Mouse (Mus musculus): ENCODE measurements around the gene Gtf3c1. TPM values are rescaled to one million over a fixed set of nuclear protein-coding genes. Genes with fewer than 3 reads are reported as not detected.

Gtf3c1 gene
- total and polyA plus RNA-seq, 2 experiments from 2014 or later = 19.0 to 77.2 TPM

DNA sequence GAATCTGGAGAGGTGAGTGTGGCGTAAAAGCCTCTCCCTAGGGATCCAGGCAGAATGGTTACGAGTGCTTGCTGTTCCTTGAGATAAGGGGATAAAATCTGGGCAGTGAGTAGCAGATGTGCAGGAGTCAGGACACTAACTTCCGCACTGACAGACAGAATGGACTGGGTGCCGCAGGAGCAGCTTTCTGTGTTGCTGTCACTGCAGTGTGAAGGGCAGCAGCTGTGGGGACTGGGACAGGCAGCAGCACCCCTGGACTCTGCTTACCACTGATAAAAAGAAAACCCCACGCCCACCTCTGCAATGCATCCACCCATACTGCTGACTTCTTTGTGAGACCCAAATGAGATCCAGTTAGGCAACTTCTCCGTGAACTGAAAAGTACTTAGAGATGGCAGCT is 36.7 kb downstream of the Gtf3c1 start:
- no peak for DNase-seq
- no peak overlapping the region for H3K4me3 ChIP-seq (ENCODE audit: low read depth, low read length)
- TF ChIP-seq CTCF (IDR thresholded peaks at IDR 0.05; ENCODE audit: low read depth) = no peak
- H3K36me3 ChIP-seq (ENCODE audit: insufficient read depth) = peaks cover 94% of the 10 kb centered on the region
- no peak overlapping the region for H3K27ac ChIP-seq (ENCODE audit: low read depth, low read length)
- no peak overlapping the region for H3K4me2 ChIP-seq (ENCODE audit: low read depth)
- no peaks in the 10 kb centered on the region for H3K27me3 ChIP-seq (ENCODE audit: insufficient read depth, low read length)
- WGBS = 96% methylated on average over 6 of the region's 6 CpGs
- ATAC-seq = no peak
- no peaks in the 10 kb centered on the region for H3K9me3 ChIP-seq (ENCODE audit: low read length)
- no peak overlapping the region for H3K9ac ChIP-seq
- H3K4me1 ChIP-seq (ENCODE audit: insufficient read depth) = no peaks in the 10 kb centered on the region

DNA sequence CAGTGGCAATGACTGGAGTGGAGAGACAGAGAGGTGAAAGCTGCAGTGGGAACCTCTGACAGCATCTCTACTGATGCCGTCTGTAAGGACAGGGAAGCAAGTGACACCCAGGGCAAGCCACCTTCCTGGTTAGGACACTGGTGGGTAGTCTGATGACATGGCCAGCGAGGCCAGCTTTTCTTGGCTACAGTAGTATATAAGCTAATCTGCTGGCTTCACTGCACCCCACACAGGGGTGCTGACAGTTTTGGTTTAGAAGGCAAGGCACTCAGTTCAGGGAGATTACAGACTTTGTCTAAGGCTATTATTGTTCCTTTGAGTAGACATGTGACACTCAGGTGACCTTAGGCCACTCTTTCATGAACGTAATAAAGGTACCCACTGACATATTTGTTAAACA is 43.9 kb downstream of the Gtf3c1 start:
- no peaks in the 10 kb centered on the region for H3K27me3 ChIP-seq (ENCODE audit: insufficient read depth, low read length)
- DNase-seq = no peak
- H3K9me3 ChIP-seq (ENCODE audit: low read length) = no peaks in the 10 kb centered on the region
- no peak overlapping the region for H3K27ac ChIP-seq (ENCODE audit: low read depth, low read length)
- H3K4me2 ChIP-seq (ENCODE audit: low read depth) = no peak overlapping the region
- 85% methylated on average over 3 of the region's 3 CpGs for WGBS
- no peak overlapping the region for H3K9ac ChIP-seq
- TF ChIP-seq CTCF (IDR thresholded peaks at IDR 0.05; ENCODE audit: low read depth) = no peak
- peaks cover 87% of the 10 kb centered on the region for H3K36me3 ChIP-seq (ENCODE audit: insufficient read depth)
- H3K4me1 ChIP-seq (ENCODE audit: insufficient read depth) = no peaks in the 10 kb centered on the region
- H3K4me3 ChIP-seq (ENCODE audit: low read depth, low read length) = no peak overlapping the region
- no peak for ATAC-seq

DNA sequence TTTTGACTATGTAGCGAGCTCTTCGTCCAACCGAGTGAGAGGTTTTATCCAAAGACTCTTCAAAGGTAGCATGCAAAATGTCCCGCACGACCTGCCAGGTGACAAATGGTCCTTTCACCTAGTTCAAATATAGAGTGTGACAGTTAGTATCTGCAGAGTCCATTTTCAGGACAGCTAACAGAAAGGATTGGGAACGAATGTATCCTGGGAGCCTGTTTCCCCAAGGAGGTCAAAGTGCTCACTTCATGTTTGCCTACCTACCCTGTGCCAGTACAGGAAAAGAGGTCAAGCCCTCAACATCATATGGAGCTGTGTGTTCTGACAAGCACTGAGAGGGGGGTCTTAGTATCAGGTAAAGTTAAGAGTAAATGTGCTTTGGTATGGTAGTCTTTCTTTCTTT is 50.1 kb downstream of the Gtf3c1 start:
- no peak for TF ChIP-seq CTCF (IDR thresholded peaks at IDR 0.05; ENCODE audit: low read depth)
- WGBS = 96% methylated on average over 6 of the region's 6 CpGs
- ATAC-seq = no peak
- Histone ChIP-seq H3K36me3 (ENCODE audit: insufficient read depth) (peaks cover 98% of the 10 kb centered on the region), H3K4me2 (ENCODE audit: low read depth) (no peak overlapping the region), H3K9me3 (ENCODE audit: low read length) (no peaks in the 10 kb centered on the region), H3K4me1 (ENCODE audit: insufficient read depth) (no peaks in the 10 kb centered on the region), H3K27ac (ENCODE audit: low read depth, low read length) (no peak overlapping the region), H3K27me3 (ENCODE audit: insufficient read depth, low read length) (no peaks in the 10 kb centered on the region), H3K9ac (no peak overlapping the region), H3K4me3 (ENCODE audit: low read depth, low read length) (no peak overlapping the region)
- no peak for DNase-seq

DNA sequence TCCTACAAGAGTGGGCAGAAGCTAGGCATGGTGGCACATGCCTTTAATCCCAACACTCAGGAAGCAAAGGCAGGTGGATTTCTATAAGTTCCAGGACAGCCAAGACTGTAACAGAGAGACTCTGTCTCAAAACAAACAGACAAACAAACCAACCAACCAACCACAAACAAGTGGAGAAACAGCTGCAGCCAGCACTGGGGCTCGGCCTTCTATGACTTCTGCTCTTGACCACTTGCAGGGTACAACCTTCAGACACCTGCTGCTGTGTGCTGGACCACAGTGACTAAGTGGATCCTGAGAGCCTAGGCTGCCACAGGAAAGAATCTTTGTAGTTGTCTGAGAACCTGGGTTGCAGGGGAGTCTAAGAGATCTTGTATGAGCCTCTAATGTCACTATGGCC is 58.6 kb downstream of the Gtf3c1 start:
- no peak overlapping the region for H3K27ac ChIP-seq (ENCODE audit: low read depth, low read length)
- H3K9ac ChIP-seq = no peak overlapping the region
- no peaks in the 10 kb centered on the region for H3K4me1 ChIP-seq (ENCODE audit: insufficient read depth)
- no peak overlapping the region for H3K4me2 ChIP-seq (ENCODE audit: low read depth)
- 93% methylated on average over 1 of the region's 1 CpGs for WGBS
- no peak for DNase-seq
- no peaks in the 10 kb centered on the region for H3K27me3 ChIP-seq (ENCODE audit: insufficient read depth, low read length)
- H3K36me3 ChIP-seq (ENCODE audit: insufficient read depth) = peaks cover 100% of the 10 kb centered on the region
- H3K4me3 ChIP-seq (ENCODE audit: low read depth, low read length) = no peak overlapping the region
- no peak for TF ChIP-seq CTCF (IDR thresholded peaks at IDR 0.05; ENCODE audit: low read depth)
- no peaks in the 10 kb centered on the region for H3K9me3 ChIP-seq (ENCODE audit: low read length)
- no peak for ATAC-seq

DNA sequence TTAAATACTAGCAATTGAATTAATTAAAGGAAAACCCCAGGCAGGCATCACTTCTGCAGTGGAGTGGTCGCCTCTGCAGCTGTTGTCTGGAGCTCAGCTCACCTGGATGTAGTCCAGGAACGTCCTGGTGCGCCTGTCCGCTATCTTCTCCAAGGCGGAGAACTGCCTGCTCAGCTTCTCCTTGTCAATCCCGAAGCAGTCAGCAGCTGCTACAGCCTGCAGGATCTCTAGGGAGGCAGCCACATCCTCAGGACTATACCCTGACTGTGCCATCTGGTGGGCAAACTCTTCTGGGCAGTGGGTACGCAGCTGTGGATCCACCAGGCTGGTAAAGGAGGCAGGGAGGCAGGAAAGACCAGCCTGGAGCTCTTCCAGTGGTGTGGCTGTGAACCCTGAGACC is 62.2 kb downstream of the Gtf3c1 start:
- TF ChIP-seq CTCF (IDR thresholded peaks at IDR 0.05; ENCODE audit: low read depth) = no peak
- Histone ChIP-seq H3K9me3 (ENCODE audit: low read length) (no peaks in the 10 kb centered on the region), H3K4me1 (ENCODE audit: insufficient read depth) (no peaks in the 10 kb centered on the region), H3K36me3 (ENCODE audit: insufficient read depth) (peaks cover 100% of the 10 kb centered on the region), H3K27me3 (ENCODE audit: insufficient read depth, low read length) (no peaks in the 10 kb centered on the region), H3K4me2 (ENCODE audit: low read depth) (no peak overlapping the region), H3K4me3 (ENCODE audit: low read depth, low read length) (no peak overlapping the region), H3K9ac (no peak overlapping the region), H3K27ac (ENCODE audit: low read depth, low read length) (no peak overlapping the region)
- DNase-seq (no peak), ATAC-seq (no peak)
- 84% methylated on average over 7 of the region's 7 CpGs for WGBS

GRCm38 (mm10) chr7:125643880-125644279 is 63.7 kb downstream of the Gtf3c1 start:
- Histone ChIP-seq H3K27ac (ENCODE audit: low read depth, low read length) (no peak overlapping the region), H3K4me2 (ENCODE audit: low read depth) (no peak overlapping the region), H3K4me3 (ENCODE audit: low read depth, low read length) (no peak overlapping the region), H3K4me1 (ENCODE audit: insufficient read depth) (0 out of 2 replicates have a peak, but pooled peaks cover 3% of the 10 kb centered on the region), H3K9ac (no peak overlapping the region), H3K27me3 (ENCODE audit: insufficient read depth, low read length) (no peaks in the 10 kb centered on the region), H3K36me3 (ENCODE audit: insufficient read depth) (peaks cover 95% of the 10 kb centered on the region), H3K9me3 (ENCODE audit: low read length) (no peaks in the 10 kb centered on the region)
- no peak for TF ChIP-seq CTCF (IDR thresholded peaks at IDR 0.05; ENCODE audit: low read depth)
- no peak for DNase-seq
- WGBS = 86% methylated on average over 6 of the region's 6 CpGs
- ATAC-seq = no peak

DNA sequence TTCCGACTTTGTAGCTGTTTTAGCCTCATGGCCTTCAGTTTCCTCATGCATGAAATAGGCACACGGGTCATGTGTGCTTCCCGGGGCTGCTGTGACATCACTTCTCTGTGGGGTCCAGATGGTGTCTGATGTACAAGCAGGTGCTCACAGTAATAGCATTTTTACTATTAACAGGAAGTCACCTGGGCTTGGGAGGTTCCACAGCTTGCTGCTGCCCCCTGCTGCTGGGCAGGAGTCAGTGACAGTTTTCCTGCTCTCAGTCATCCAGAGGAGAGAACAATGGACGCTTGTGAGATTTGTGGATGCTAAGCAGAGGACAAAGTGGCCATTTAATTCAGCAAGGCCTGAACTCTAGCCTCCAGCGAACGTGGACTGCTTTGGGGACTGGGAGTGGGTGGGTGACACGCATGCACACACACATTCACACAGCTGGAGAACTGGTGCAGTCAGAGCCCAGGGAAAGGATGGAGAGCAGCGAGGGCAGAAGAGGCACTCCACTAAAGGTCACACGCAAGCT is 68.7 kb downstream of the Gtf3c1 start:
- H3K4me3 ChIP-seq (ENCODE audit: low read depth, low read length) = no peak overlapping the region
- H3K4me2 ChIP-seq (ENCODE audit: low read depth) = no peak overlapping the region
- DNase-seq (peak; percentile 80), ATAC-seq (peak; percentile 88)
- peak overlapping the region; percentile 64 for H3K27ac ChIP-seq (ENCODE audit: low read depth, low read length)
- H3K4me1 ChIP-seq (ENCODE audit: insufficient read depth) = 0 out of 2 replicates have a peak, but pooled peaks cover 3% of the 10 kb centered on the region
- peaks cover 46% of the 10 kb centered on the region for H3K36me3 ChIP-seq (ENCODE audit: insufficient read depth)
- 32% methylated on average over 9 of the region's 9 CpGs for WGBS
- H3K9ac ChIP-seq = peak overlapping the region; percentile 25; the same call in 1 of the 2 replicates
- H3K27me3 ChIP-seq (ENCODE audit: insufficient read depth, low read length) = no peaks in the 10 kb centered on the region
- peak; percentile 91 for TF ChIP-seq CTCF (IDR thresholded peaks at IDR 0.05; ENCODE audit: low read depth)
- no peaks in the 10 kb centered on the region for H3K9me3 ChIP-seq (ENCODE audit: low read length)

Measured in forebrain, postnatal 0 days (tissue).